Mouse (Mus musculus) MEL (cell line): Measurements from ENCODE around the gene Mief1. TPM values are rescaled to one million over a fixed set of nuclear protein-coding genes. Genes with fewer than 3 reads are reported as not detected.

Source experiments
- DNase-seq: peaks from one replicate; pipeline ENCODE4 v3.0.0; 2011; ENCODE audit warnings: low read depth, low spot score
- H3K27ac ChIP-seq: 2 replicates; pipeline ENCODE4 v1.5.1; 2012; ENCODE audit warnings: low read depth, mild to moderate bottlenecking, control low read depth, low read length, moderate library complexity; ENCODE audit not compliant: control insufficient read depth
- H3K27me3 ChIP-seq, 2 experiments: fragments of 150-350 bp in 1 of 2; sonication (generic) in 1 of 2; 2 replicates each; pipeline ENCODE4 v1.6.1; 2012; ENCODE audit warnings: low read length in 2 of 2, mild to moderate bottlenecking in 2 of 2, improper control_type of control experiment in 1 of 2, moderate library complexity in 1 of 2; ENCODE audit not compliant: insufficient read depth in 2 of 2, control insufficient read depth in 1 of 2
- H3K36me3 ChIP-seq, 2 experiments: 2 replicates each; pipeline ENCODE4 v1.6.1; 2012 to 2014; ENCODE audit warnings: low read length in 2 of 2, improper control_type of control experiment in 1 of 2, inconsistent platforms in 1 of 2, mild to moderate bottlenecking in 1 of 2; ENCODE audit not compliant: insufficient read depth in 2 of 2, control insufficient read depth in 1 of 2
- H3K4me1 ChIP-seq, 2 experiments: fragments of 150-350 bp in 1 of 2; sonication (generic) in 1 of 2; 2 replicates each; pipeline ENCODE4 v1.6.1; 2012; ENCODE audit warnings: low read length in 2 of 2, improper control_type of control experiment in 1 of 2, mild to moderate bottlenecking in 1 of 2; ENCODE audit not compliant: insufficient read depth in 2 of 2, control insufficient read depth in 1 of 2
- H3K4me3 ChIP-seq, 2 experiments: fragments of 150-350 bp in 1 of 2; sonication (generic) in 1 of 2; 2 replicates each; pipeline ENCODE4 v1.5.1; 2012; ENCODE audit warnings: low read depth in 2 of 2, low read length in 2 of 2, mild to moderate bottlenecking in 2 of 2, moderate library complexity in 2 of 2, control low read depth in 1 of 2, improper control_type of control experiment in 1 of 2; ENCODE audit not compliant: control insufficient read depth in 1 of 2, insufficient read depth in 1 of 2
- H3K79me2 ChIP-seq: 2 replicates; pipeline ENCODE4 v1.6.1; 2012; ENCODE audit warnings: mild to moderate bottlenecking, low read length, moderate library complexity; ENCODE audit not compliant: control insufficient read depth, poor library complexity, insufficient read depth
- H3K9ac ChIP-seq: 2 replicates; pipeline ENCODE4 v1.6.1; 2012; ENCODE audit warnings: low read depth, mild to moderate bottlenecking, control low read depth, low read length, moderate library complexity; ENCODE audit not compliant: control insufficient read depth, poor library complexity, severe bottlenecking
- H3K9me3 ChIP-seq: fragments of 150-350 bp; sonication (generic); replicated peaks from 2 replicates; pipeline ENCODE4 v1.6.1; 2012; ENCODE audit warnings: mild to moderate bottlenecking, low read length, improper control_type of control experiment, moderate library complexity; ENCODE audit not compliant: insufficient read depth
- BHLHE40 ChIP-seq: IDR thresholded peaks from 2 replicates; pipeline ENCODE4 v1.6.1; 2012; ENCODE audit warnings: low read depth, mild to moderate bottlenecking, inconsistent platforms, low read length, improper control_type of control experiment, borderline replicate concordance
- CHD1 ChIP-seq: IDR thresholded peaks from 2 replicates; pipeline ENCODE4 v1.6.1; 2012; ENCODE audit warnings: low read depth, mild to moderate bottlenecking, inconsistent platforms, low read length, improper control_type of control experiment
- CHD2 ChIP-seq: IDR thresholded peaks from 2 replicates; pipeline ENCODE4 v1.6.1; 2011; ENCODE audit warnings: low read length, improper control_type of control experiment
- ELF1 ChIP-seq: IDR thresholded peaks from 2 replicates; pipeline ENCODE4 v1.6.1; 2014; ENCODE audit warnings: low read depth, mild to moderate bottlenecking, inconsistent platforms, low read length, improper control_type of control experiment, moderate library complexity
- EP300 ChIP-seq, 2 experiments: IDR thresholded peaks; 2 replicates each; pipeline ENCODE4 v1.6.1; 2011; ENCODE audit warnings: improper control_type of control experiment in 2 of 2, low read length in 2 of 2, low read depth in 1 of 2, mild to moderate bottlenecking in 1 of 2
- GATA1 ChIP-seq: IDR thresholded peaks from 2 replicates; pipeline ENCODE4 v1.6.1; 2011; ENCODE audit warnings: low read depth, low read length, improper control_type of control experiment
- HCFC1 ChIP-seq: IDR thresholded peaks from 2 replicates; pipeline ENCODE4 v1.6.1; 2012; ENCODE audit warnings: low read depth, mild to moderate bottlenecking, inconsistent platforms, low read length, improper control_type of control experiment, moderate library complexity
- JUND ChIP-seq: IDR thresholded peaks from 2 replicates; pipeline ENCODE4 v1.6.1; 2011; ENCODE audit warnings: low read depth, mild to moderate bottlenecking, improper control_type of control experiment, low read length
- MEF2A ChIP-seq: IDR thresholded peaks from 2 replicates; pipeline ENCODE4 v1.6.1; 2014; ENCODE audit warnings: low read depth, mild to moderate bottlenecking, inconsistent platforms, low read length, improper control_type of control experiment; ENCODE audit not compliant: poor library complexity, insufficient replicate concordance, severe bottlenecking; ENCODE audit errors: extremely low read depth
- MYB ChIP-seq: IDR thresholded peaks from 2 replicates; pipeline ENCODE4 v1.6.1; 2011; ENCODE audit warnings: mild to moderate bottlenecking, low read depth, low read length, improper control_type of control experiment
- NRF1 ChIP-seq: IDR thresholded peaks from 2 replicates; pipeline ENCODE4 v1.6.1; 2014; ENCODE audit warnings: low read depth, mild to moderate bottlenecking, inconsistent platforms, low read length, improper control_type of control experiment, moderate library complexity; ENCODE audit not compliant: poor library complexity, insufficient read depth, severe bottlenecking
- POLR2AphosphoS2 ChIP-seq: IDR thresholded peaks from 2 replicates; pipeline ENCODE4 v1.6.1; 2011; ENCODE audit warnings: low read length, improper control_type of control experiment
- RAD21 ChIP-seq: IDR thresholded peaks from 2 replicates; pipeline ENCODE4 v1.6.1; 2011; ENCODE audit warnings: mild to moderate bottlenecking, low read depth, low read length, improper control_type of control experiment
- RCOR1 ChIP-seq: IDR thresholded peaks from 2 replicates; pipeline ENCODE4 v1.6.1; 2012; ENCODE audit warnings: low read depth, mild to moderate bottlenecking, inconsistent platforms, low read length, improper control_type of control experiment
- SMC3 ChIP-seq: IDR thresholded peaks from 2 replicates; pipeline ENCODE4 v1.6.1; 2011; ENCODE audit warnings: low read depth, low read length, improper control_type of control experiment
- TCF12 ChIP-seq: IDR thresholded peaks from 2 replicates; pipeline ENCODE4 v1.6.1; 2014; ENCODE audit warnings: low read depth, mild to moderate bottlenecking, inconsistent platforms, low read length, improper control_type of control experiment, moderate library complexity
- UBTF ChIP-seq: IDR thresholded peaks from 2 replicates; pipeline ENCODE4 v1.6.1; 2012; ENCODE audit warnings: low read depth, mild to moderate bottlenecking, inconsistent platforms, low read length, improper control_type of control experiment, moderate library complexity, borderline replicate concordance; ENCODE audit not compliant: insufficient read depth
- USF1 ChIP-seq: IDR thresholded peaks from 2 replicates; pipeline ENCODE4 v1.6.1; 2014; ENCODE audit warnings: low read depth, mild to moderate bottlenecking, inconsistent platforms, low read length, improper control_type of control experiment, moderate library complexity
- USF2 ChIP-seq, 2 experiments: IDR thresholded peaks; 2 replicates each; pipeline ENCODE4 v1.6.1; 2011 to 2012; ENCODE audit warnings: improper control_type of control experiment in 2 of 2, low read length in 2 of 2, borderline replicate concordance in 1 of 2, inconsistent platforms in 1 of 2, low read depth in 1 of 2, mild to moderate bottlenecking in 1 of 2; ENCODE audit not compliant: insufficient read depth in 1 of 2
- ZKSCAN1 ChIP-seq: IDR thresholded peaks from 2 replicates; pipeline ENCODE4 v1.6.1; 2012; ENCODE audit warnings: low read depth, mild to moderate bottlenecking, inconsistent platforms, low read length, improper control_type of control experiment, moderate library complexity
- ZNF384 ChIP-seq: IDR thresholded peaks from 2 replicates; pipeline ENCODE4 v1.6.1; 2012; ENCODE audit warnings: low read depth, mild to moderate bottlenecking, inconsistent platforms, low read length, improper control_type of control experiment
- polyA plus RNA-seq, 2 experiments: library from polyadenylated mRNA; stranded (reverse) in 1 of 2; unstranded in 1 of 2; fragments of >175 nt in 1 of 2; fragments of >200 nt in 1 of 2; gene quantifications; 2 replicates each; pipeline versions ENCODE4 v1.2.1 to v1.2.4; 2012; ENCODE audit warnings: low replicate concordance in 2 of 2, low read depth in 1 of 2; ENCODE audit not compliant: insufficient read length in 2 of 2, insufficient read depth in 1 of 2, missing spikeins in 1 of 2
- total RNA-seq: library from RNA; depleted of rRNA; stranded (reverse); fragments of 300-350 nt; gene quantifications from 2 replicates; pipeline ENCODE4 v1.2.3, GENCODE M21; 2012

Gene Mief1
- total and polyA plus RNA-seq, 3 experiments = 34.6 to 41.5 TPM; not detected in 1

- no peak for TF ChIP-seq GATA1
- TF ChIP-seq MYB = no peak
- no peak for TF ChIP-seq BHLHE40
- TF ChIP-seq USF2 (IDR thresholded peaks at IDR 0.05; ENCODE audit: borderline replicate concordance in 1 of 2, insufficient read depth in 1 of 2, low read depth in 1 of 2, low read length in 2 of 2) = no peak
- no peak for TF ChIP-seq CHD1
- TF ChIP-seq NRF1 = no peak
Measured at GRCm38 (mm10) chr15:80266281-80266680, 32.5 kb downstream of the Mief1 start (continued).

- H3K4me1 ChIP-seq = no peaks in the 10 kb centered on the region
- no peak overlapping the region for H3K9ac ChIP-seq
- peaks cover 0 to 5% of the 10 kb centered on the region in 2 experiments; a peak in 2 of 4 replicates for H3K27me3 ChIP-seq
- no peaks in the 10 kb centered on the region for H3K9me3 ChIP-seq
- no peaks in the 10 kb centered on the region for H3K79me2 ChIP-seq
- H3K27ac ChIP-seq = no peak overlapping the region
- no peaks in the 10 kb centered on the region for H3K36me3 ChIP-seq
- no peak for DNase-seq
- no peak overlapping the region for H3K4me3 ChIP-seq
- TF ChIP-seq MEF2A (no peak), ELF1 (no peak), SMC3 (no peak), RAD21 (no peak), NRF1 (no peak), ZNF384 (no peak), HCFC1 (no peak), POLR2AphosphoS2 (no peak), TCF12 (no peak), JUND (no peak), EP300 (IDR thresholded peaks at IDR 0.05; ENCODE audit: low read depth in 1 of 2, low read length in 2 of 2) (no peak), RCOR1 (no peak), UBTF (no peak), ZKSCAN1 (no peak), CHD2 (no peak), USF1 (no peak)
Measured at GRCm38 (mm10) chr15:80271858-80272396, 38.1 kb downstream of the Mief1 start.
